Mouse (Mus musculus) liver, postnatal 0 days (tissue): ENCODE measurements around the gene 4933428G20Rik.

ENCODE experiments used
- CTCF ChIP-seq: sonication (generic); IDR thresholded peaks from 2 replicates; pipeline ENCODE4 v1.5.1; 2016; ENCODE audit warnings: antibody characterized with exemption, low read depth
- EP300 ChIP-seq: IDR thresholded peaks from 2 replicates; pipeline ENCODE4 v1.6.1; 2016; ENCODE audit warnings: antibody characterized with exemption, low read depth, mild to moderate bottlenecking

GRCm38 (mm10) chr11:97450305-97450922, 49.7 kb downstream of the 4933428G20Rik start:
- TF ChIP-seq CTCF (no peak), EP300 (no peak)
